Mouse (Mus musculus): ENCODE measurements around the gene Ehd1. TPM values are rescaled to one million over a fixed set of nuclear protein-coding genes. Genes with fewer than 3 reads are reported as not detected.

The Ehd1 gene
- polyA plus RNA-seq, 1 experiment from 2014 or later, result 107 TPM

DNA sequence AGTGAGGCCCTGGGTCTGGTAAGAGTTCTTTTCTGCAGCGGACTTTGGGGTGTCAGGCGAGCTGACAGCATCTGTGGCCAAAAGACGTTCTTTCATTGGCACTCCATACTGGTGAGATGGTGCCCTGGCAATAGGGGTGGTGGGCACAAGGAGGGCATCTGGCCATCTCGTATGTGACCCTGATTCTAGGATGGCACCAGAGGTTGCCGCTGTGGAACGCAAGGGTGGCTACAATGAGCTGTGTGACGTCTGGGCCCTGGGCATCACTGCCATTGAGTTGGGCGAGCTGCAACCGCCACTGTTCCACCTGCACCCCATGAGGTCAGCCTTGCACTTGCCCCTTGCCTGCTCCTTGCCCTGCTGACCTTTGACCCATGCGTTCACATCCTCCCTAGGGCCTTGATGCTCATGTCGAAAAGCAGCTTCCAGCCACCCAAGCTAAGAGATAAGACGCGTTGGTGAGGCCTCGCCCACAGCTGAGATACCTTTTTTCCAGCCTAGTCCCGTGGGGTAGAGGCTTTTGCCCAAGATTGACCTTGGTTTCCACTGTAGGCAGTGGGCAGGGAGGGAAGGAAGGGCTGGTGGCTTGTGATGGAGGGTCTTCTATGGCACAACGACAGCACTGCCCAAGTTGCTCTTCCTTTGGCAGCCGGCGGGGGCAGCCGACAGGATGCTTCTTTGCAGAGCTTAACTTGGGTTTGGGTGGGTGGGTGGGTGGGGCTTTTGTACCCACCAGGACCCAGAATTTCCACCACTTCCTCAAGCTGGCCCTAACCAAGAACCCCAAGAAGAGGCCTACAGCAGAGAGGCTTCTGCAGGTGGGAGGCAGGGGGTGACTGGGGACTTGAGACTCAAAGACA is 66.8 kb downstream of the Ehd1 start:
- no peak for ATAC-seq (replicated peaks)
- Histone ChIP-seq H3K9ac (no peak overlapping the region), H3K9me3 (no peaks in the 10 kb centered on the region), H3K4me1 (peaks cover 7% of the 10 kb centered on the region), H3K4me3 (no peak overlapping the region), H3K27me3 (replicated peaks) (0 out of 2 replicates have a peak, but pooled peaks cover 3% of the 10 kb centered on the region), H3K27ac (no peak overlapping the region), H3K36me3 (replicated peaks) (peaks cover 47% of the 10 kb centered on the region), H3K4me2 (no peak overlapping the region)
- WGBS, result 87% methylated on average over 19 of the region's 19 CpGs

DNA sequence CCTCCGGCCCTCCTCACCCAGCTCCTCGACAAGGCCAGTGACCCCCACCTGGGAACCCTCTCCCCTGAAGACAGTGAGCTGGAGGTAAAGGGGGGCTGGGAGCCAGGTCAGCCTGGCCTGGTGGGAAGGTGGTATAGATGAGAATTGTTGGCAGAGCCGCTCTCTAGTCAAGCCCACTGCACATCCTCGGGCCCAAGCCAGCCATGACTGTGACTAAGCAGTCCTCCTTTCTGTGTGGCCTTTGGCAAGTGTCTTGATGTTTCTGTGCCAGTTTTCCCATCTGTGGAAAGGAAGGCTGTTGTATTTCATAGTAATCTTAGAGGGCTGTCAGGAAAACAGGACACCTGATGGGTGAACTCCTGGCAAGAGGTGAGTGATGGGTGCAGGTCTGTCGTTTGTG is 67.5 kb downstream of the Ehd1 start:
- Histone ChIP-seq H3K27ac (no peak overlapping the region), H3K4me1 (peaks cover 7% of the 10 kb centered on the region), H3K9ac (no peak overlapping the region), H3K4me2 (no peak overlapping the region), H3K9me3 (no peaks in the 10 kb centered on the region), H3K4me3 (no peak overlapping the region), H3K27me3 (replicated peaks) (0 out of 2 replicates have a peak, but pooled peaks cover 3% of the 10 kb centered on the region), H3K36me3 (replicated peaks) (peaks cover 42% of the 10 kb centered on the region)
- 88% methylated on average over 5 of the region's 5 CpGs for WGBS
- ATAC-seq (replicated peaks), result no peak

DNA sequence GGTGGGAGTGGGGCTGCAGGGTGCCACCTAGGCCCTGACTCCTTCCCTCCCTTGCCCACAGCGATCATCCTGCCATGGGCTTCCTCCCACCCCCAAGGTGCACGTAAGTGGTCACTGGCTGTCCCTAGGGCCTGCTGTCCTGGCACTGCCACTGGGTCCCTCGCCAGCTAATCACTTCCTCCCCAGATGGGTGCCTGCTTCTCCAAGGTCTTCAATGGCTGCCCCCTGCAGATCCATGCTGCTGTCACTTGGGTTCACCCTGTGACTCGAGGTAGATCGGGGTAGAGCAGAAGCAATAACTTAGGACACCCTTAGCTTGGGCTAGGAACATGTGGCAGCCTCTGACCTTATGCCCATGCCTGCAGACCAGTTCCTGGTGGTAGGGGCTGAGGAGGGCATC is 69.5 kb downstream of the Ehd1 start:
- no peak overlapping the region for H3K9ac ChIP-seq
- H3K9me3 ChIP-seq, result no peaks in the 10 kb centered on the region
- peaks cover 4% of the 10 kb centered on the region for H3K4me1 ChIP-seq
- peaks cover 36% of the 10 kb centered on the region; the same call in 1 of the 2 replicates for H3K36me3 ChIP-seq (replicated peaks)
- H3K4me3 ChIP-seq, result no peak overlapping the region
- no peak overlapping the region for H3K4me2 ChIP-seq
- no peak overlapping the region for H3K27ac ChIP-seq
- ATAC-seq (replicated peaks), result no peak
- WGBS, result 97% methylated on average over 5 of the region's 5 CpGs
- no peaks in the 10 kb centered on the region for H3K27me3 ChIP-seq (replicated peaks)

DNA sequence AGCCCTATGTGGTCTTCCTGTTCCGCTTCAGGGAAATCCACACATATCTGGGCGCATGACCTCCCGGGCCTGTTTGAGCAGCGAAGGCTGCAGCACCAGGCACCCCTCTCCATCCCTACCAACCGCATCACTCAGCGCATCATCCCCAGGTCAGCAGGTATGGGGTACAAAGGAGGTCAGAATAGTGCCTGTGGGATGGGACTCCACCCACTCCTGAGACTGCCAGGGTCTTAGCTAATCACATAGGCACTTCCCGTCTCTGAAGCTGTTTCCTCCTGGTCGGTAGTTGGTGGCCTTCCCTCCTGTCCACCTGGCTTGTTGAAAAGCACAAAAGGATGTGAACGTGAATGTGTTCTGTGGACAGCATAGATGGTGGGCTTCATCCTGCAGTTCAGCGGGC is 70.1 kb downstream of the Ehd1 start:
- Histone ChIP-seq H3K4me3 (no peak overlapping the region), H3K27me3 (replicated peaks) (no peaks in the 10 kb centered on the region), H3K27ac (no peak overlapping the region), H3K9me3 (no peaks in the 10 kb centered on the region), H3K36me3 (replicated peaks) (peaks cover 39% of the 10 kb centered on the region; the same call in 1 of the 2 replicates), H3K4me2 (no peak overlapping the region), H3K9ac (no peak overlapping the region), H3K4me1 (no peaks in the 10 kb centered on the region)
- no peak for ATAC-seq (replicated peaks)
- 89% methylated on average over 10 of the region's 10 CpGs for WGBS

DNA sequence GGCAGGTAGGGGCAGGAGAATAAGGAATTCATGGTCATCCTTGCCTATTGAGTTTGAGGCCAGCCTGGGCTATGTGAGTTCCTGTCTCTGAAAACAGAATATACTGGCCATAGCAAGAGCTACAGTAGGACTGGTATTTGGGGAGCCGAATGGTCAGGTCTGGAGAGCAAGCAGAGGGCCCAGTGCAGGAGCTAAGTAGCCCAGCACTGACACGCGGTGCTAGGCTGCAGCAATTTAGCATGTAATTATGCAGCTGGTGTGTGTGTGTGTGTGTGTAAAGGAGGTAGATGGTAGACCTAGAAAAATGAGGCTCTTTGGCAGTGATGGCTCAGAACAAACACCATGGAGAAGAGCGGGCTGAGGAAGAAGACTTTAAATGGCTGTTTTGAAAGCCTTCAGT is 71.1 kb downstream of the Ehd1 start:
- Histone ChIP-seq H3K36me3 (replicated peaks) (peaks cover 39% of the 10 kb centered on the region; the same call in 1 of the 2 replicates), H3K4me1 (no peaks in the 10 kb centered on the region), H3K4me3 (no peak overlapping the region), H3K4me2 (no peak overlapping the region), H3K9ac (no peak overlapping the region), H3K27ac (no peak overlapping the region), H3K9me3 (no peaks in the 10 kb centered on the region), H3K27me3 (replicated peaks) (no peaks in the 10 kb centered on the region)
- no peak for ATAC-seq (replicated peaks)
- whole genome bisulfite sequencing, result 96% methylated on average over 4 of the region's 4 CpGs

DNA sequence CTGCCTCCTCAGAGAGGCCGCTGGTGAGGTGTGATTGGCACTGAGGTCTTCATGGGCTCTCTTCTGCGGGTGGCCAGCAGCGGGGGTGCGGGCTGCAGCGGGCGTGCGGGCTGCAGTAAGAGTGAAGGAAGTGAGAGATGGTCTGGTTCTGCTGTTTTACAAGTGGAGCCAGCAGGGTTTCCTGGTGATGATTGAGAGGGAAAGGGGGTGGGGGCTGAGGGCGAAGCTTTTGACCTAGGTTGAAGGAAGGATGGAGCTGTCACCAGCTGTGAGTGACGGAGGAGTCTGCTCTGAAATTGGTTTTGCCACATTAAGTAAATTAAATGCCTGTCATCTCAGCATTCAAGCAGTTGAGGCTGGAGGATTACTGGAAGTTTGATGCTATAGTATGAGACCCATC is 72.2 kb downstream of the Ehd1 start:
- 70% methylated on average over 9 of the region's 9 CpGs for WGBS
- no peaks in the 10 kb centered on the region for H3K9me3 ChIP-seq
- H3K27me3 ChIP-seq (replicated peaks), result no peaks in the 10 kb centered on the region
- no peak overlapping the region for H3K9ac ChIP-seq
- no peak overlapping the region for H3K4me2 ChIP-seq
- no peak for ATAC-seq (replicated peaks)
- no peak overlapping the region for H3K27ac ChIP-seq
- H3K4me3 ChIP-seq, result no peak overlapping the region
- H3K4me1 ChIP-seq, result no peaks in the 10 kb centered on the region
- H3K36me3 ChIP-seq (replicated peaks), result peaks cover 39% of the 10 kb centered on the region; the same call in 1 of the 2 replicates

DNA sequence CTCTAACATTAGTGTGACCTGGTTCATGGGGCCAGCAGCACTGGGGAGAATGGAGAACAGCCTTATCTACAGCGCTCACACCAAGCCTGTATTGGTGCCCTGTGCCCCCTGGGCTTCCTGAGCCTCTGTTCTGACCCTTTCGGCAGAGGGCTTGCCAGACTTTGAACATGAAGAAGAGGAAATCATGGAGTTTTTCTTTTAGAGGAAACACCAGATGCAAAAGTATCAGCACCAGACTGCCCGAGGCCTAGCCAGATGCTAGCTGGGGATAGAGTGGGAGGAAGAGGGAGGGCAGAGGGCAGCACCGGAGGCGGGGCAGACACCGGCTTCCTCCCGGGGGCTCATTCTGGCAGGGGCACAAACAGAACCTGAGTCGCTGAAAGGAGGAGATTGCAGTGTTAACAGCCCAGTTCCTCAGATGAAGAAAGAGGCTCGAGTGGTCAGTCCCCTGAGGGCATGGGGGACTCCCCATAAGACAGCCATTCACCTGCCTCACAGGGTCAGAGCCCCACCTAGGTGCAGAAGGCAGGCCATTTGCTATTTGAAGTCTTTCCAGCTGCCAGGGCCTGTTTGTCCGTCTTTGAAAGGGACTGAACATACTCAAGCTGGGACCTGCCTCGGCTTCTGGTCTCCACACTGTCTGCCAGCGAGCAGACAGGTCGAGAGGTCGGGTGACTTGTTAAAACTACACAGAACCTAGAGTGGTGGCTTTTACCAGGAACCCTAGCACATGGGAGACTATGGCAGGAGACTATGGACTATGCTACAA is 72.9 kb downstream of the Ehd1 start:
- 52% methylated on average over 14 of the region's 14 CpGs for WGBS
- no peaks in the 10 kb centered on the region for H3K4me1 ChIP-seq
- no peak for ATAC-seq (replicated peaks)
- no peak overlapping the region for H3K27ac ChIP-seq
- no peaks in the 10 kb centered on the region for H3K9me3 ChIP-seq
- no peak overlapping the region for H3K9ac ChIP-seq
- no peaks in the 10 kb centered on the region for H3K27me3 ChIP-seq (replicated peaks)
- no peak overlapping the region for H3K4me2 ChIP-seq
- peaks cover 33% of the 10 kb centered on the region; the same call in 1 of the 2 replicates for H3K36me3 ChIP-seq (replicated peaks)
- no peak overlapping the region for H3K4me3 ChIP-seq

MicroRNAs encoded within 50 kb of the gene (microRNA counts, 519-probe panel; counts per million panel counts)
- 2,290 counts per million, percentile 34 among the panel's probes with 10 or more counts for microRNA mmu-miR-192

Small RNA genes lying within 50 kb of the gene (microRNA-seq; reads per million reads assigned to microRNA genes)
- gene Mir192 (90.7 reads per million, percentile 53 among the genes with 10 or more reads in this experiment), gene Mir194-2 (72.1 reads per million, percentile 51 among the genes with 10 or more reads in this experiment), gene Mir6989 (0.92 reads per million)

Other genes starting within 250 kb of the Ehd1 start
- 36.8 and 39.3 TPM in 2 replicates for gene Syvn1, start 230.1 kb upstream of the Ehd1 start, polyA plus RNA-seq (2015; fragmentation: Nextera tagmentation; extraction: Ambion mirVana)
- 62.5 and 65.1 TPM in 2 replicates for gene Mrpl49, start 218.9 kb upstream of the Ehd1 start, polyA plus RNA-seq (2015; fragmentation: Nextera tagmentation; extraction: Ambion mirVana)
- gene Fau, start 218.9 kb upstream of the Ehd1 start, polyA plus RNA-seq (2015; fragmentation: Nextera tagmentation; extraction: Ambion mirVana), result 459 and 483 TPM in 2 replicates
- gene Znhit2, start 215.5 kb upstream of the Ehd1 start, polyA plus RNA-seq (2015; fragmentation: Nextera tagmentation; extraction: Ambion mirVana), result 30.8 and 34.7 TPM in 2 replicates
- gene Tm7sf2, start 208.4 kb upstream of the Ehd1 start, polyA plus RNA-seq (2015; fragmentation: Nextera tagmentation; extraction: Ambion mirVana), result 51.3 and 53.8 TPM in 2 replicates
- gene Vps51, start 199.5 kb upstream of the Ehd1 start, polyA plus RNA-seq (2015; fragmentation: Nextera tagmentation; extraction: Ambion mirVana), result 100.0 and 102 TPM in 2 replicates
- not detected in 2 replicates for gene Tmem262, start 196.7 kb upstream of the Ehd1 start, polyA plus RNA-seq (2015; fragmentation: Nextera tagmentation; extraction: Ambion mirVana)
- gene Gm28374, start 194.5 kb upstream of the Ehd1 start, polyA plus RNA-seq (2015; fragmentation: Nextera tagmentation; extraction: Ambion mirVana), result 1.3 and 1.5 TPM in 2 replicates
- 86.8 and 87.6 TPM in 2 replicates for gene Zfpl1, start 191.8 kb upstream of the Ehd1 start, polyA plus RNA-seq (2015; fragmentation: Nextera tagmentation; extraction: Ambion mirVana)
- gene Cdca5, start 191.7 kb upstream of the Ehd1 start, polyA plus RNA-seq (2015; fragmentation: Nextera tagmentation; extraction: Ambion mirVana), result 5.1 and 7.2 TPM in 2 replicates
- not detected in 2 replicates for gene AC131692.1, start 182.3 kb upstream of the Ehd1 start, polyA plus RNA-seq (2015; fragmentation: Nextera tagmentation; extraction: Ambion mirVana)
- 0.41 and 0.53 TPM in 2 replicates for gene Naaladl1, start 170.9 kb upstream of the Ehd1 start, polyA plus RNA-seq (2015; fragmentation: Nextera tagmentation; extraction: Ambion mirVana)
- 48.3 and 51.2 TPM in 2 replicates for gene Sac3d1, start 158.1 kb upstream of the Ehd1 start, polyA plus RNA-seq (2015; fragmentation: Nextera tagmentation; extraction: Ambion mirVana)
- gene Snx15, start 148.4 kb upstream of the Ehd1 start, polyA plus RNA-seq (2015; fragmentation: Nextera tagmentation; extraction: Ambion mirVana), result 59.1 and 65.6 TPM in 2 replicates
- gene Batf2, start 135.7 kb upstream of the Ehd1 start, polyA plus RNA-seq (2015; fragmentation: Nextera tagmentation; extraction: Ambion mirVana), result 0.20 TPM in 1 of 2 replicates, not detected in the other
- gene Arl2, start 135.2 kb upstream of the Ehd1 start, polyA plus RNA-seq (2015; fragmentation: Nextera tagmentation; extraction: Ambion mirVana), result 146 and 150 TPM in 2 replicates
- not detected in 2 replicates for gene Majin, start 92.3 kb upstream of the Ehd1 start, polyA plus RNA-seq (2015; fragmentation: Nextera tagmentation; extraction: Ambion mirVana)
- not detected in 2 replicates for gene Gpha2, start 50.3 kb upstream of the Ehd1 start, polyA plus RNA-seq (2015; fragmentation: Nextera tagmentation; extraction: Ambion mirVana)
- gene Ppp2r5b, start 40.9 kb upstream of the Ehd1 start, polyA plus RNA-seq (2015; fragmentation: Nextera tagmentation; extraction: Ambion mirVana), result 141 and 149 TPM in 2 replicates
- 16.1 and 16.4 TPM in 2 replicates for gene Atg2a, start 35.1 kb upstream of the Ehd1 start, polyA plus RNA-seq (2015; fragmentation: Nextera tagmentation; extraction: Ambion mirVana)
- 0.40 and 0.47 TPM in 2 replicates for gene Cdc42bpg, start 29.7 kb downstream of the Ehd1 start, polyA plus RNA-seq (2015; fragmentation: Nextera tagmentation; extraction: Ambion mirVana)
- gene Men1, start 58.3 kb downstream of the Ehd1 start, polyA plus RNA-seq (2015; fragmentation: Nextera tagmentation; extraction: Ambion mirVana), result 79.8 and 85.6 TPM in 2 replicates
- gene Map4k2, start 64.4 kb downstream of the Ehd1 start, polyA plus RNA-seq (2015; fragmentation: Nextera tagmentation; extraction: Ambion mirVana), result 20.0 and 21.7 TPM in 2 replicates
- gene Sf1, start 87.0 kb downstream of the Ehd1 start, polyA plus RNA-seq (2015; fragmentation: Nextera tagmentation; extraction: Ambion mirVana), result 112 and 119 TPM in 2 replicates
- 5.9 and 9.5 TPM in 2 replicates for gene Pygm, start 107.7 kb downstream of the Ehd1 start, polyA plus RNA-seq (2015; fragmentation: Nextera tagmentation; extraction: Ambion mirVana)
- gene Rasgrp2, start 122.6 kb downstream of the Ehd1 start, polyA plus RNA-seq (2015; fragmentation: Nextera tagmentation; extraction: Ambion mirVana), result 73.1 and 93.6 TPM in 2 replicates
- 44.6 and 44.9 TPM in 2 replicates for gene Nrxn2, start 142.0 kb downstream of the Ehd1 start, polyA plus RNA-seq (2015; fragmentation: Nextera tagmentation; extraction: Ambion mirVana)